Mouse (Mus musculus): ENCODE measurements around the gene Ddr2. TPM values are rescaled to one million over a fixed set of nuclear protein-coding genes. Genes with fewer than 3 reads are reported as not detected.

The Ddr2 gene
- total and polyA plus RNA-seq, 3 experiments: 0.04 TPM; not detected in 2

- Histone ChIP-seq H3K79me2 (ENCODE audit: control insufficient read depth, insufficient read depth, low read length, poor library complexity) (no peaks in the 10 kb centered on the region), H3K4me3 (ENCODE audit: control insufficient read depth in 1 of 2, insufficient read depth in 1 of 2, low read depth in 2 of 2, low read length in 2 of 2) (no peak overlapping the region), H3K9ac (ENCODE audit: control insufficient read depth, low read depth, low read length, poor library complexity, severe bottlenecking) (no peak overlapping the region), H3K9me3 (replicated peaks; ENCODE audit: insufficient read depth, low read length) (no peaks in the 10 kb centered on the region), H3K27me3 (ENCODE audit: control insufficient read depth in 1 of 2, insufficient read depth in 2 of 2, low read length in 2 of 2) (peaks cover 0 to 1% of the 10 kb centered on the region in 2 experiments; a peak in 2 of 4 replicates), H3K4me1 (ENCODE audit: control insufficient read depth in 1 of 2, insufficient read depth in 2 of 2, low read length in 2 of 2) (no peaks in the 10 kb centered on the region), H3K27ac (ENCODE audit: control insufficient read depth, low read depth, low read length) (no peak overlapping the region), H3K36me3 (ENCODE audit: control insufficient read depth in 1 of 2, insufficient read depth in 2 of 2, low read length in 2 of 2) (no peaks in the 10 kb centered on the region)
- TF ChIP-seq MYB (IDR thresholded peaks at IDR 0.05; ENCODE audit: low read depth, low read length) (no peak), MEF2A (IDR thresholded peaks at IDR 0.05; ENCODE audit: extremely low read depth, insufficient replicate concordance, low read depth, low read length, poor library complexity, severe bottlenecking) (no peak), E2F4 (IDR thresholded peaks at IDR 0.05; ENCODE audit: borderline replicate concordance, low read depth, low read length) (no peak)
- DNase-seq (ENCODE audit: low read depth, low spot score): no peak
Measured at GRCm38 (mm10) chr1:169931698-169932097, 178.9 kb downstream of the Ddr2 start.

GRCm38 (mm10) chr1:169928454-169928971, 182.0 kb downstream of the Ddr2 start, which contains the start of gene Ccdc190:
Ccdc190 (plus strand) TSS chr1:169928648.
- Histone ChIP-seq H3K9me3 (replicated peaks; ENCODE audit: insufficient read depth, low read length) (no peaks in the 10 kb centered on the region), H3K4me3 (ENCODE audit: control insufficient read depth in 1 of 2, insufficient read depth in 1 of 2, low read depth in 2 of 2, low read length in 2 of 2) (no peak within 1 kb of the TSS), H3K27me3 (ENCODE audit: control insufficient read depth in 1 of 2, insufficient read depth in 2 of 2, low read length in 2 of 2) (peaks cover 0 to 1% of the 10 kb centered on the region in 2 experiments; a peak in 2 of 4 replicates), H3K9ac (ENCODE audit: control insufficient read depth, low read depth, low read length, poor library complexity, severe bottlenecking) (no peak within 1 kb of the TSS), H3K27ac (ENCODE audit: control insufficient read depth, low read depth, low read length) (no peak within 1 kb of the TSS), H3K79me2 (ENCODE audit: control insufficient read depth, insufficient read depth, low read length, poor library complexity) (no peaks in the 10 kb centered on the region), H3K4me1 (ENCODE audit: control insufficient read depth in 1 of 2, insufficient read depth in 2 of 2, low read length in 2 of 2) (no peaks in the 10 kb centered on the region), H3K36me3 (ENCODE audit: control insufficient read depth in 1 of 2, insufficient read depth in 2 of 2, low read length in 2 of 2) (no peaks in the 10 kb centered on the region)
- no peak for TF ChIP-seq CHD2 (IDR thresholded peaks at IDR 0.05; ENCODE audit: low read length)
- TF ChIP-seq TAL1 (IDR thresholded peaks at IDR 0.05; ENCODE audit: low read length): no peak
- TF ChIP-seq ZMIZ1 (IDR thresholded peaks at IDR 0.05; ENCODE audit: low read depth, low read length): no peak
- TF ChIP-seq MAX (IDR thresholded peaks at IDR 0.05; ENCODE audit: low read length): no peak
- DNase-seq (ENCODE audit: low read depth, low spot score): no peak

- Histone ChIP-seq H3K4me3 (ENCODE audit: control insufficient read depth in 1 of 2, insufficient read depth in 1 of 2, low read depth in 2 of 2, low read length in 2 of 2) (no peak overlapping the region), H3K79me2 (ENCODE audit: control insufficient read depth, insufficient read depth, low read length, poor library complexity) (no peaks in the 10 kb centered on the region), H3K27ac (ENCODE audit: control insufficient read depth, low read depth, low read length) (no peak overlapping the region), H3K4me1 (ENCODE audit: control insufficient read depth in 1 of 2, insufficient read depth in 2 of 2, low read length in 2 of 2) (no peaks in the 10 kb centered on the region), H3K9ac (ENCODE audit: control insufficient read depth, low read depth, low read length, poor library complexity, severe bottlenecking) (no peak overlapping the region), H3K9me3 (replicated peaks; ENCODE audit: insufficient read depth, low read length) (no peaks in the 10 kb centered on the region), H3K27me3 (ENCODE audit: control insufficient read depth in 1 of 2, insufficient read depth in 2 of 2, low read length in 2 of 2) (peaks cover 0 to 1% of the 10 kb centered on the region in 2 experiments; a peak in 1 of 4 replicates), H3K36me3 (ENCODE audit: control insufficient read depth in 1 of 2, insufficient read depth in 2 of 2, low read length in 2 of 2) (no peaks in the 10 kb centered on the region)
- DNase-seq (ENCODE audit: low read depth, low spot score): no peak
- TF ChIP-seq GABPA (IDR thresholded peaks at IDR 0.05; ENCODE audit: low read depth, low read length) (no peak), ZKSCAN1 (IDR thresholded peaks at IDR 0.05; ENCODE audit: low read depth, low read length) (no peak), CHD1 (IDR thresholded peaks at IDR 0.05; ENCODE audit: low read depth, low read length) (no peak), MAFK (IDR thresholded peaks at IDR 0.05; ENCODE audit: borderline replicate concordance, low read depth, low read length) (no peak), MAZ (IDR thresholded peaks at IDR 0.05; ENCODE audit: low read depth, low read length) (no peak), POLR2A (IDR thresholded peaks at IDR 0.05; ENCODE audit: control insufficient read depth in 1 of 2, insufficient read depth in 1 of 2, low read depth in 1 of 2, low read length in 2 of 2, poor library complexity in 1 of 2) (no peak), BHLHE40 (IDR thresholded peaks at IDR 0.05; ENCODE audit: borderline replicate concordance, low read depth, low read length) (no peak)
Measured at GRCm38 (mm10) chr1:169927753-169928369, 182.7 kb downstream of the Ddr2 start.

All from MEL (cell line).